Mouse (Mus musculus) hindbrain, embryonic 14.5 days (tissue): ENCODE results near the gene Gm45618. TPM values are rescaled to one million over a fixed set of nuclear protein-coding genes. Genes with fewer than 3 reads are reported as not detected.

ENCODE experiments used
- ATAC-seq: fragments of 200-750 bp; cut with Nextera tagmentation; 2 replicates; pipeline ENCODE4 v1.8.0; 2017; ENCODE audit warnings: moderate number of reproducible peaks, mild to moderate bottlenecking, moderate TSS enrichment, moderate library complexity; ENCODE audit not compliant: low FRiP score
- DNase-seq: peaks from one replicate; pipeline ENCODE4 v3.0.0-alpha.2; 2015; ENCODE audit warnings: low spot score
- H3K27ac ChIP-seq: fragments of 300-500 bp; sonication (generic); 2 replicates; pipeline ENCODE4 v1.5.1; 2014; ENCODE audit warnings: mild to moderate bottlenecking, moderate library complexity
- H3K27me3 ChIP-seq: fragments of 300-500 bp; sonication (generic); 2 replicates; pipeline ENCODE4 v1.6.1; 2014; ENCODE audit warnings: mild to moderate bottlenecking, low read length, mixed read lengths; ENCODE audit not compliant: control insufficient read depth, insufficient read depth
- H3K36me3 ChIP-seq: fragments of 300-500 bp; sonication (generic); replicated peaks from 2 replicates; pipeline ENCODE4 v1.6.1; 2014; ENCODE audit not compliant: control insufficient read depth, insufficient read depth
- H3K4me1 ChIP-seq: fragments of 300-500 bp; sonication (generic); replicated peaks from 2 replicates; pipeline ENCODE4 v1.6.1; 2014; ENCODE audit warnings: antibody characterized with exemption, low read length, mixed read lengths; ENCODE audit not compliant: control insufficient read depth, insufficient read depth
- H3K4me2 ChIP-seq: fragments of 300-500 bp; sonication (generic); replicated peaks from 2 replicates; pipeline ENCODE4 v1.6.1; 2014; ENCODE audit warnings: mild to moderate bottlenecking, moderate library complexity
- H3K4me3 ChIP-seq: fragments of 300-500 bp; sonication (generic); replicated peaks from 2 replicates; pipeline ENCODE4 v1.5.1; 2014; ENCODE audit warnings: mild to moderate bottlenecking, low read length
- H3K9ac ChIP-seq: fragments of 300-500 bp; sonication (generic); 2 replicates; pipeline ENCODE4 v1.6.1; 2014
- H3K9me3 ChIP-seq: fragments of 300-500 bp; sonication (generic); 2 replicates; pipeline ENCODE4 v1.6.1; 2016; ENCODE audit warnings: low read length; ENCODE audit not compliant: control insufficient read depth
- WGBS: fragments of 180-500 bp; shearing (Covaris S2); extraction: QIAGEN DNeasy Blood & Tissue Kit; methylation state at CpG from one replicate; pipeline ENCODE4 v1.1.7; 2014; 5-methylcytosine and 5-hydroxymethylcytosine counted together
- polyA plus RNA-seq: library from polyadenylated mRNA; unstranded; fragments of >200 nt; fragmentation: Nextera tagmentation; extraction: Ambion mirVana; gene quantifications from 2 replicates; pipeline ENCODE4 v1.2.1, GENCODE M21; 2014

The Gm45618 gene
- polyA plus RNA-seq, 1 experiment from 2014 or later, result not detected

GRCm38 (mm10) chr7:142087069-142087652 is 33.4 kb downstream of the Gm45618 start:
- no peak for ATAC-seq
- DNase-seq, result no peak
- H3K27me3 ChIP-seq, result peaks cover 11% of the 10 kb centered on the region; the same call in 1 of the 2 replicates

GRCm38 (mm10) chr7:142086159-142086905 is 34.2 kb downstream of the Gm45618 start:
- Histone ChIP-seq H3K4me3 (no peak overlapping the region), H3K9me3 (no peaks in the 10 kb centered on the region), H3K9ac (no peak overlapping the region), H3K4me1 (peaks cover 44% of the 10 kb centered on the region), H3K36me3 (peaks cover 79% of the 10 kb centered on the region), H3K4me2 (no peak overlapping the region), H3K27ac (no peak overlapping the region), H3K27me3 (peaks cover 11% of the 10 kb centered on the region; the same call in 1 of the 2 replicates)
- no peak for ATAC-seq
- 92% methylated on average over 4 of the region's 4 CpGs for WGBS
- no peak for DNase-seq

More at GRCm38 (mm10) chr7:142087069-142087652, 33.4 kb downstream of the Gm45618 start:
- H3K4me1 ChIP-seq, result peaks cover 52% of the 10 kb centered on the region
- no peak overlapping the region for H3K4me3 ChIP-seq
- 93% methylated on average over 1 of the region's 1 CpGs for WGBS
- H3K27ac ChIP-seq, result no peak overlapping the region
- H3K4me2 ChIP-seq, result no peak overlapping the region
- H3K9ac ChIP-seq, result no peak overlapping the region
- peaks cover 71% of the 10 kb centered on the region for H3K36me3 ChIP-seq
- no peaks in the 10 kb centered on the region for H3K9me3 ChIP-seq

GRCm38 (mm10) chr7:142084820-142085219 is 35.7 kb downstream of the Gm45618 start:
- Histone ChIP-seq H3K27ac (no peak overlapping the region), H3K27me3 (peaks cover 11% of the 10 kb centered on the region; the same call in 1 of the 2 replicates)
- peak; percentile 11 for ATAC-seq

GRCm38 (mm10) chr7:142084395-142084794 is 36.1 kb downstream of the Gm45618 start:
- Histone ChIP-seq H3K4me1 (peaks cover 24% of the 10 kb centered on the region), H3K4me3 (no peak overlapping the region), H3K9ac (no peak overlapping the region), H3K27ac (no peak overlapping the region), H3K9me3 (no peaks in the 10 kb centered on the region), H3K4me2 (no peak overlapping the region), H3K27me3 (peaks cover 11% of the 10 kb centered on the region; the same call in 1 of the 2 replicates), H3K36me3 (peaks cover 92% of the 10 kb centered on the region)
- DNase-seq (no peak), ATAC-seq (peak; percentile 11; the same call in 1 of the 2 replicates)
- 32% methylated on average over 5 of the region's 5 CpGs for WGBS

More at GRCm38 (mm10) chr7:142084820-142085219, 35.7 kb downstream of the Gm45618 start:
- peaks cover 92% of the 10 kb centered on the region for H3K36me3 ChIP-seq
- peaks cover 29% of the 10 kb centered on the region for H3K4me1 ChIP-seq
- H3K4me2 ChIP-seq, result no peak overlapping the region
- whole genome bisulfite sequencing, result 41% methylated on average over 3 of the region's 3 CpGs
- H3K9me3 ChIP-seq, result no peaks in the 10 kb centered on the region
- no peak overlapping the region for H3K9ac ChIP-seq
- H3K4me3 ChIP-seq, result no peak overlapping the region
- peak; percentile 75 for DNase-seq

GRCm38 (mm10) chr7:142083588-142084317 is 36.8 kb downstream of the Gm45618 start:
- ATAC-seq (no peak), DNase-seq (no peak)
- Histone ChIP-seq H3K4me2 (no peak overlapping the region), H3K9ac (peak overlapping the region; percentile 12; the same call in 1 of the 2 replicates), H3K36me3 (peaks cover 97% of the 10 kb centered on the region), H3K4me3 (no peak overlapping the region), H3K9me3 (no peaks in the 10 kb centered on the region), H3K27ac (no peak overlapping the region), H3K4me1 (peaks cover 18% of the 10 kb centered on the region), H3K27me3 (peaks cover 11% of the 10 kb centered on the region; the same call in 1 of the 2 replicates)
- 39% methylated on average over 12 of the region's 12 CpGs for WGBS

GRCm38 (mm10) chr7:142082607-142083006 is 37.9 kb downstream of the Gm45618 start:
- peaks cover 11% of the 10 kb centered on the region; the same call in 1 of the 2 replicates for H3K27me3 ChIP-seq
- H3K4me3 ChIP-seq, result no peak overlapping the region
- H3K4me1 ChIP-seq, result peaks cover 9% of the 10 kb centered on the region; the same call in 1 of the 2 replicates
- peaks cover 93% of the 10 kb centered on the region for H3K36me3 ChIP-seq
- peak overlapping the region; percentile 16; the same call in 1 of the 2 replicates for H3K9ac ChIP-seq
- no peak overlapping the region for H3K27ac ChIP-seq
- WGBS, result 33% methylated on average over 15 of the region's 16 CpGs
- ATAC-seq, result no peak
- no peak for DNase-seq
- no peak overlapping the region for H3K4me2 ChIP-seq
- no peaks in the 10 kb centered on the region for H3K9me3 ChIP-seq

GRCm38 (mm10) chr7:142082179-142082578 is 38.4 kb downstream of the Gm45618 start:
- 13% methylated on average over 38 of the region's 38 CpGs for WGBS
- H3K4me1 ChIP-seq, result peaks cover 9% of the 10 kb centered on the region; the same call in 1 of the 2 replicates
- DNase-seq, result no peak
- H3K4me3 ChIP-seq, result no peak overlapping the region
- no peak for ATAC-seq
- no peak overlapping the region; the same call in 1 of the 2 replicates for H3K4me2 ChIP-seq
- no peaks in the 10 kb centered on the region for H3K9me3 ChIP-seq
- H3K36me3 ChIP-seq, result peaks cover 89% of the 10 kb centered on the region
- peaks cover 11% of the 10 kb centered on the region; the same call in 1 of the 2 replicates for H3K27me3 ChIP-seq
- H3K27ac ChIP-seq, result no peak overlapping the region
- H3K9ac ChIP-seq, result peak overlapping the region; percentile 16; the same call in 1 of the 2 replicates

GRCm38 (mm10) chr7:142081736-142082135 is 38.8 kb downstream of the Gm45618 start:
- H3K4me2 ChIP-seq, result no peak overlapping the region; the same call in 1 of the 2 replicates
- H3K27me3 ChIP-seq, result peaks cover 11% of the 10 kb centered on the region; the same call in 1 of the 2 replicates
- no peak overlapping the region for H3K27ac ChIP-seq
- ATAC-seq (no peak), DNase-seq (no peak)
- peaks cover 9% of the 10 kb centered on the region; the same call in 1 of the 2 replicates for H3K4me1 ChIP-seq
- no peak overlapping the region; the same call in 1 of the 2 replicates for H3K9ac ChIP-seq
- WGBS, result 41% methylated on average over 17 of the region's 17 CpGs
- H3K4me3 ChIP-seq, result no peak overlapping the region
- H3K9me3 ChIP-seq, result no peaks in the 10 kb centered on the region
- H3K36me3 ChIP-seq, result peaks cover 85% of the 10 kb centered on the region
